Mouse (Mus musculus) activated CD4-positive, CD25-positive, alpha-beta regulatory T cell, adult 4 months (primary cell): ENCODE measurements around the gene Igdcc4. TPM values are rescaled to one million over a fixed set of nuclear protein-coding genes. Genes with fewer than 3 reads are reported as not detected.

Experiments
- ATAC-seq: one replicate; pipeline ENCODE4 v1.8.0; 2017
- polyA plus RNA-seq, 2 experiments: library from polyadenylated mRNA; unstranded; fragments of 100-300 nt; shearing (Covaris generic); gene quantifications; one replicate each; pipeline ENCODE4 v1.2.1; 2017

Igdcc4 gene
- polyA plus RNA-seq, 2 experiments from 2014 or later = 0.11 TPM; not detected in 1

- ATAC-seq = no peak
Observed at GRCm38 (mm10) chr9:65113694-65114093, 12.4 kb downstream of the Igdcc4 start.

GRCm38 (mm10) chr9:65115891-65116290, 14.6 kb downstream of the Igdcc4 start:
- ATAC-seq = no peak

GRCm38 (mm10) chr9:65117516-65117915, 16.2 kb downstream of the Igdcc4 start:
- ATAC-seq = no peak

- no peak for ATAC-seq
Observed at GRCm38 (mm10) chr9:65120935-65121334, 19.6 kb downstream of the Igdcc4 start.

- no peak for ATAC-seq
Observed at GRCm38 (mm10) chr9:65122545-65122944, 21.3 kb downstream of the Igdcc4 start.

- no peak for ATAC-seq
Observed at GRCm38 (mm10) chr9:65123552-65124168, 22.4 kb downstream of the Igdcc4 start.

- ATAC-seq = no peak
Observed at GRCm38 (mm10) chr9:65128123-65128815, 27.0 kb downstream of the Igdcc4 start.

GRCm38 (mm10) chr9:65131717-65132116, 30.4 kb downstream of the Igdcc4 start:
- no peak for ATAC-seq

- no peak for ATAC-seq
Observed at GRCm38 (mm10) chr9:65133739-65134138, 32.5 kb downstream of the Igdcc4 start.

GRCm38 (mm10) chr9:65135126-65135525, 33.8 kb downstream of the Igdcc4 start:
- ATAC-seq = no peak

GRCm38 (mm10) chr9:65140491-65140890, 39.2 kb downstream of the Igdcc4 start:
- ATAC-seq = no peak

GRCm38 (mm10) chr9:65140936-65141305, 39.6 kb downstream of the Igdcc4 start, which contains the start of gene Igdcc3:
TSS of gene Igdcc3 (plus strand) at chr9:65141189.
- no peak for ATAC-seq

GRCm38 (mm10) chr9:65141306-65141975, 40.2 kb downstream of the Igdcc4 start:
- ATAC-seq = no peak

- ATAC-seq = no peak
Observed at GRCm38 (mm10) chr9:65141976-65142318, 40.7 kb downstream of the Igdcc4 start.

- ATAC-seq = no peak
Observed at GRCm38 (mm10) chr9:65142399-65142798, 41.1 kb downstream of the Igdcc4 start.

- ATAC-seq = no peak
Observed at GRCm38 (mm10) chr9:65146001-65146400, 44.7 kb downstream of the Igdcc4 start.

GRCm38 (mm10) chr9:65148507-65148906, 47.2 kb downstream of the Igdcc4 start:
- no peak for ATAC-seq

GRCm38 (mm10) chr9:65152711-65153330, 51.5 kb downstream of the Igdcc4 start:
- ATAC-seq = no peak

GRCm38 (mm10) chr9:65153331-65153711, 52.0 kb downstream of the Igdcc4 start:
- ATAC-seq = no peak

- ATAC-seq = no peak
Observed at GRCm38 (mm10) chr9:65154692-65155455, 53.6 kb downstream of the Igdcc4 start.

GRCm38 (mm10) chr9:65156604-65157003, 55.3 kb downstream of the Igdcc4 start:
- ATAC-seq = no peak

- ATAC-seq = no peak
Observed at GRCm38 (mm10) chr9:65157631-65158030, 56.3 kb downstream of the Igdcc4 start.

- no peak for ATAC-seq
Observed at GRCm38 (mm10) chr9:65161188-65161587, 59.9 kb downstream of the Igdcc4 start.
